Mouse (Mus musculus): ENCODE data around the gene Rlbp1. TPM values are rescaled to one million over a fixed set of nuclear protein-coding genes. Genes with fewer than 3 reads are reported as not detected.

The Rlbp1 gene
- polyA plus RNA-seq, 1 experiment from 2014 or later: 0.33 TPM

- no peak for DNase-seq (ENCODE audit: low spot score)
- H3K27me3 ChIP-seq (ENCODE audit: low read depth, poor library complexity, severe bottlenecking): no peaks in the 10 kb centered on the region
- H3K9me3 ChIP-seq (replicated peaks): no peaks in the 10 kb centered on the region
- peaks cover 17% of the 10 kb centered on the region for H3K36me3 ChIP-seq
- H3K4me1 ChIP-seq: no peaks in the 10 kb centered on the region
- WGBS: 98% methylated on average over 8 of the region's 8 CpGs
- H3K27ac ChIP-seq: no peak overlapping the region
- H3K4me3 ChIP-seq: no peak overlapping the region
Observed at GRCm38 (mm10) chr7:79336362-79336910, 50.4 kb downstream of the Rlbp1 start.

GRCm38 (mm10) chr7:79333419-79333818 is 53.4 kb downstream of the Rlbp1 start:
- peaks cover 44% of the 10 kb centered on the region for H3K36me3 ChIP-seq
- 81% methylated on average over 3 of the region's 3 CpGs for WGBS
- DNase-seq (ENCODE audit: low spot score): no peak
- H3K27ac ChIP-seq: no peak overlapping the region
- H3K27me3 ChIP-seq (ENCODE audit: low read depth, poor library complexity, severe bottlenecking): no peaks in the 10 kb centered on the region
- no peak overlapping the region for H3K4me3 ChIP-seq
- no peaks in the 10 kb centered on the region for H3K4me1 ChIP-seq
- H3K9me3 ChIP-seq (replicated peaks): no peaks in the 10 kb centered on the region

GRCm38 (mm10) chr7:79331197-79331596 is 55.7 kb downstream of the Rlbp1 start:
- Histone ChIP-seq H3K27ac (no peak overlapping the region), H3K4me1 (no peaks in the 10 kb centered on the region), H3K9me3 (replicated peaks) (no peaks in the 10 kb centered on the region), H3K27me3 (ENCODE audit: low read depth, poor library complexity, severe bottlenecking) (no peaks in the 10 kb centered on the region), H3K4me3 (no peak overlapping the region), H3K36me3 (peaks cover 56% of the 10 kb centered on the region)
- 83% methylated on average over 10 of the region's 10 CpGs for WGBS
- no peak for DNase-seq (ENCODE audit: low spot score)

GRCm38 (mm10) chr7:79328769-79329168 is 58.1 kb downstream of the Rlbp1 start:
- H3K4me3 ChIP-seq: no peak overlapping the region
- DNase-seq (ENCODE audit: low spot score): no peak
- no peak overlapping the region for H3K27ac ChIP-seq
- H3K36me3 ChIP-seq: peaks cover 72% of the 10 kb centered on the region
- WGBS: 93% methylated on average over 5 of the region's 5 CpGs
- 0 out of 2 replicates have a peak, but pooled peaks cover under 1% of the 10 kb centered on the region for H3K4me1 ChIP-seq
- H3K9me3 ChIP-seq (replicated peaks): no peaks in the 10 kb centered on the region
- no peaks in the 10 kb centered on the region for H3K27me3 ChIP-seq (ENCODE audit: low read depth, poor library complexity, severe bottlenecking)

Other genes starting within 250 kb of the Rlbp1 start
- gene Mfge8, start 238.0 kb downstream of the Rlbp1 start, polyA plus RNA-seq (2016; fragmentation: Nextera tagmentation; extraction: Ambion mirVana): 161 and 176 TPM in 2 replicates
- gene Abhd2, start 113.8 kb downstream of the Rlbp1 start, polyA plus RNA-seq (2016; fragmentation: Nextera tagmentation; extraction: Ambion mirVana): 6.3 and 7.0 TPM in 2 replicates
- 19.7 and 22.4 TPM in 2 replicates for gene Fanci, start 4.9 kb upstream of the Rlbp1 start, polyA plus RNA-seq (2016; fragmentation: Nextera tagmentation; extraction: Ambion mirVana)
- gene Polg, start 79.3 kb upstream of the Rlbp1 start, polyA plus RNA-seq (2016; fragmentation: Nextera tagmentation; extraction: Ambion mirVana): 41.1 and 42.3 TPM in 2 replicates
- not detected in 2 replicates for gene Rhcg, start 230.6 kb upstream of the Rlbp1 start, polyA plus RNA-seq (2016; fragmentation: Nextera tagmentation; extraction: Ambion mirVana)

Measured in limb, embryonic 10.5 days (tissue).